Mouse (Mus musculus) embryonic facial prominence, embryonic 10.5 days (tissue): ENCODE measurements around the gene Hrg. TPM values are rescaled to one million over a fixed set of nuclear protein-coding genes. Genes with fewer than 3 reads are reported as not detected.

Experiments
- DNase-seq: peaks from one replicate; pipeline ENCODE4 v3.0.0-alpha.2; 2017; ENCODE audit warnings: low spot score
- H3K27ac ChIP-seq: fragments of 300-500 bp; sonication (generic); replicated peaks from 2 replicates; pipeline ENCODE4 v1.5.1; 2016; ENCODE audit warnings: mild to moderate bottlenecking
- H3K27me3 ChIP-seq: fragments of 300-500 bp; sonication (generic); replicated peaks from 2 replicates; pipeline ENCODE4 v1.6.1; 2016; ENCODE audit warnings: low read depth, mild to moderate bottlenecking; ENCODE audit not compliant: poor library complexity, severe bottlenecking
- H3K36me3 ChIP-seq: fragments of 300-500 bp; sonication (generic); replicated peaks from 2 replicates; pipeline ENCODE4 v1.6.1; 2016; ENCODE audit warnings: mild to moderate bottlenecking, moderate library complexity
- H3K4me1 ChIP-seq: fragments of 300-500 bp; sonication (generic); 2 replicates; pipeline ENCODE4 v1.6.1; 2016
- H3K4me3 ChIP-seq: fragments of 300-500 bp; sonication (generic); 2 replicates; pipeline ENCODE4 v1.5.1; 2016; ENCODE audit warnings: mild to moderate bottlenecking, moderate library complexity
- H3K9me3 ChIP-seq: fragments of 300-500 bp; sonication (generic); 2 replicates; pipeline ENCODE4 v1.6.1; 2016; ENCODE audit warnings: mild to moderate bottlenecking
- WGBS: fragments of 180-500 bp; shearing (Covaris S2); methylation state at CpG from one replicate; pipeline ENCODE4 v1.1.7; 2016; 5-methylcytosine and 5-hydroxymethylcytosine counted together
- polyA plus RNA-seq: library from polyadenylated mRNA; unstranded; fragments of >200 nt; fragmentation: Nextera tagmentation; extraction: Ambion mirVana; gene quantifications from 2 replicates; pipeline ENCODE4 v1.2.1, GENCODE M21; 2016

Hrg gene
- 0.16 TPM in 1 of 2 replicates, not detected in the other for polyA plus RNA-seq

- no peaks in the 10 kb centered on the region for H3K9me3 ChIP-seq
- WGBS = 92% methylated on average over 6 of the region's 6 CpGs
- peaks cover 7% of the 10 kb centered on the region for H3K4me1 ChIP-seq
- no peaks in the 10 kb centered on the region for H3K36me3 ChIP-seq
- H3K4me3 ChIP-seq = no peak within 1 kb of the TSS
- H3K27me3 ChIP-seq = no peaks in the 10 kb centered on the region
- no peak for DNase-seq
- H3K27ac ChIP-seq = no peak within 1 kb of the TSS
Measured at GRCm38 (mm10) chr16:22950840-22951395, at the start of gene Hrg. Gene Hrg, plus strand, starts transcription at chr16:22951072.

DNA sequence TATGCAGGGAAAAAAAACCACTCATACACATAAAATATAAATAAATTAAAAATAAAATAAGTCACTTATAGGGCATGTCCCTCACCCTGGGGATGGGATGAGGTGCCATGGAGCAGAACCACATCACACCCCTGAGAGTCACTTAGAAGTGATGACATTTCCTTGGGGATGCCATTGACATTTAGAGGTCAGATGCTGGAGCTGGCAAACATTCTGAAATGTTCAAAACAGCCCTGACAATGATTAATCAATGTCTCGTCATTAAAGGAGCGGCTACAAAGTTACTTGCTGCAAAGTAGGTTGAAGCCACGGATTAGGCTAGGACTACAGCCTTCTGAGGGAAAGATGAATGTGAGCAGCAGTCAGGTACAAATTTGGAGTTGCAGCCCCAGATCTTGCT, 49.5 kb upstream of the Hrg start:
- no peaks in the 10 kb centered on the region for H3K4me1 ChIP-seq
- 0 out of 2 replicates have a peak, but pooled peaks cover under 1% of the 10 kb centered on the region for H3K27me3 ChIP-seq
- 89% methylated on average over 3 of the region's 3 CpGs for WGBS
- H3K27ac ChIP-seq = no peak overlapping the region
- no peaks in the 10 kb centered on the region for H3K36me3 ChIP-seq
- no peak overlapping the region for H3K4me3 ChIP-seq
- H3K9me3 ChIP-seq = no peaks in the 10 kb centered on the region
- no peak for DNase-seq

DNA sequence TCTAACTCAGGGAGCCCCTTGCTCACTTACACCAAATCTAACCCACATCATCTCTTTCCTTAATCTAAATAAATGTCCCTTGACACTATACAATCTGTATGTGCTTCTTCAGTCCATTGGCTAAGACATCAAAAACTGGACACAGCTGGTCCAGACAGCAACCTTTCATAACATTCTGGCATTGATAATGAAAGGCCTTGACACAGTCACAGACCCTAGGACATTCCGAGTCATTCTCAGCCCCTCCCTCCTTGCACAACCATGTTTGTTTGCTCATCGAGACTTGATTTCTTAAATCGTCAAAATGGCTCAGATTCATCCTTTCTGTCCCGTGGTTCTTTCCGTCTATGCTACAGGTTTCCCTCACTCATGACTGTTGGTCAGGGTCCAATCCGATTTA, 41.6 kb upstream of the Hrg start:
- no peaks in the 10 kb centered on the region for H3K4me1 ChIP-seq
- H3K27me3 ChIP-seq = no peaks in the 10 kb centered on the region
- no peaks in the 10 kb centered on the region for H3K9me3 ChIP-seq
- no peak overlapping the region for H3K4me3 ChIP-seq
- DNase-seq = no peak
- H3K27ac ChIP-seq = no peak overlapping the region
- 91% methylated on average over 6 of the region's 6 CpGs for WGBS
- no peaks in the 10 kb centered on the region for H3K36me3 ChIP-seq

GRCm38 (mm10) chr16:22911986-22912385, 38.9 kb upstream of the Hrg start:
- 83% methylated on average over 3 of the region's 3 CpGs for WGBS
- no peak overlapping the region for H3K27ac ChIP-seq
- H3K36me3 ChIP-seq = no peaks in the 10 kb centered on the region
- no peaks in the 10 kb centered on the region for H3K9me3 ChIP-seq
- no peaks in the 10 kb centered on the region for H3K27me3 ChIP-seq
- H3K4me1 ChIP-seq = no peaks in the 10 kb centered on the region
- no peak overlapping the region for H3K4me3 ChIP-seq
- no peak for DNase-seq

DNA sequence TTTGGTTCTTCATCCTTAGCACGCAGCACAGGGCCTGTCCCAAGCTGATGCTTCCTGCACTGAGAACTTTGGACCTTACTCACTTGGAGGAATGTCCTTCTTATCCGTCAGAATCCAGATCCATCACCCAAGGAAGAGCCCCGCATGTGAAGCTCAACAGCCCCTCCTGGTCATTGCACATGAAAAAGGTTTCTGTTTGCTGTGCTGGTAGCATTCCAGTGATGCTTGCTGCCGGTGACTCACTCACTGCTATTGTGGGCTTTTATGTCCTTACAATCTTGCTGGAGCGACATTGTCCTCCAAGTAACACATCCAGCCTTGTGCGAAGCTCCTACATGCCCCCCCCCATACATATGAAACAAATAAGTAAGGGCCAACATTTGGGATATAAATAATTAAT, 38.0 kb upstream of the Hrg start:
- Histone ChIP-seq H3K27ac (no peak overlapping the region), H3K4me3 (no peak overlapping the region), H3K4me1 (no peaks in the 10 kb centered on the region), H3K9me3 (no peaks in the 10 kb centered on the region), H3K27me3 (no peaks in the 10 kb centered on the region), H3K36me3 (no peaks in the 10 kb centered on the region)
- DNase-seq = no peak
- WGBS = 85% methylated on average over 6 of the region's 6 CpGs

DNA sequence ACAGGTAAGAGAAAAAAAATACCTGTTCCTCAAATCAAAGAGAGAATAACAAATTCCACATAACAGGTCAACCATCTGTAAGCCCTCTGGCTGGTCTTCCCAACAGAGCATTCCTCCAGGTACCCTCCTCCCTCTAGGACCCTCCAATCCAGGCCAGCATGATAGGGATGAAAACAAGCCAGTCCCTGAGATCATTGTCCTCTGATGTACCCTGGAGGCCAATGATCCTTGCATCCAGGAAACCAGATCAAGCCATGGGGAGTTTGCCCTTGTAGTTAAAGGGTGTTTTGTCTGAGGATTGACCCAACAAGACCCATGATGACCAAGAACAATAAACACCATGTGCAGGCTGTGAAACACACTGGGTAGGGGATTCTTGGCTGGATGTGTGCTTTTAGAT, 36.6 kb upstream of the Hrg start:
- DNase-seq = no peak
- no peaks in the 10 kb centered on the region for H3K9me3 ChIP-seq
- H3K36me3 ChIP-seq = no peaks in the 10 kb centered on the region
- H3K4me3 ChIP-seq = no peak overlapping the region
- H3K27ac ChIP-seq = no peak overlapping the region
- H3K27me3 ChIP-seq = no peaks in the 10 kb centered on the region
- H3K4me1 ChIP-seq = peaks cover 8% of the 10 kb centered on the region

DNA sequence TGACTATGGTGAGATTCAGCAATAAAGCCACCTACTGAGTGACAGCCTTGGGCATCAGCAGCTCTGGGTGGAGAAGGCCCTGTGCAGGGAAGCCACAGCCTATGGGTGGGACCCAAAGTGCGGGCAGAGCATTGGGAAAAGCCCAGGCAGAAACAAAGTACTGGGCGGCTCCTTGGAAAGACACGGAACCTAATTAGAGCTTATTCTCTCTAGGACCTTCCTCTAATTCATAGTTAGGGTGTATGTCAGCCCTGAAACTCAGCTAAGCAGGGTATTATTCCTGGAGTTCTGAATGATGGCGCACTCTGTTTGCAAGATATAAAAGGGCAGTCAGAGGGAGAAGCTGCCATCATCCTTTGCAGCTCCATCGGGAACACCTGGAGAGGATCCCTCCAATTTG, 32.8 kb upstream of the Hrg start, which contains the start of gene Fetub:
TSS of gene Fetub (plus strand) at position 301 of the 400 bp plus-strand sequence.
- no peak for DNase-seq
- H3K27me3 ChIP-seq = no peaks in the 10 kb centered on the region
- no peaks in the 10 kb centered on the region for H3K9me3 ChIP-seq
- 90% methylated on average over 5 of the region's 5 CpGs for WGBS
- no peaks in the 10 kb centered on the region for H3K36me3 ChIP-seq
- peaks cover 15% of the 10 kb centered on the region for H3K4me1 ChIP-seq
- H3K27ac ChIP-seq = peak within 1 kb of the TSS; percentile 21
- H3K4me3 ChIP-seq = no peak within 1 kb of the TSS; the same call in 1 of the 2 replicates

DNA sequence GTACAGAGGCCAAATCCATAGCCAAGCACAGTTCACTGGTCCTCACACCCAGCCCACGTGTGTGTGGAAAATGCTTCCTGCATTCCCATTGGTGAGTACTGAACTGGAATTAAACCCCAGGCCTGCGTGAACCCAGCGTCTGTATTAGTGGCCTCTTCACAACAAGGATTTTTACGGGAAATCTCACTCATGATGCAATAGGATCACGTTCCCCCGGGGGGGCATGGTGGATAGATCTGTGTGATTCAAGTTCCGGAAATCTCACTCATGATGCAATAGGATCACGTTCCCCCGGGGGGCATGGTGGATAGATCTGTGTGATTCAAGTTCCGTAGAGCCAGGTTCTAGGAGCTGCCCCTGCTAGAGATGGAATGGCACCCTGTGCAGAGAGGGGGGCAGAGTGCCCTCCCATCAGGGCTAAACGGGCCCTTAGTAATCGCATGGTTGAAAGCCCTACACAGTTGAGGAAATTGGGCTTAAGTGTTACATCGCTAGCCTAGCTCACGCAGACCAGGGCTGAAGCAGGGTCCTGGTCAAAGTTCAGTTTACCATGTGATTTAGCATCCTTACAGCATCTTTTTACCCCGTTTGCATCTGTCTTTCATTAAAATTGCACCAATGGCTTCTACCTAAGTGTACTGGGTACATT, 32.1 kb upstream of the Hrg start:
- Histone ChIP-seq H3K27me3 (no peaks in the 10 kb centered on the region), H3K4me3 (no peak overlapping the region; the same call in 1 of the 2 replicates), H3K4me1 (peaks cover 15% of the 10 kb centered on the region), H3K9me3 (no peaks in the 10 kb centered on the region), H3K36me3 (no peaks in the 10 kb centered on the region), H3K27ac (peak overlapping the region; percentile 21)
- peak; percentile 46 for DNase-seq
- 59% methylated on average over 15 of the region's 15 CpGs for WGBS

DNA sequence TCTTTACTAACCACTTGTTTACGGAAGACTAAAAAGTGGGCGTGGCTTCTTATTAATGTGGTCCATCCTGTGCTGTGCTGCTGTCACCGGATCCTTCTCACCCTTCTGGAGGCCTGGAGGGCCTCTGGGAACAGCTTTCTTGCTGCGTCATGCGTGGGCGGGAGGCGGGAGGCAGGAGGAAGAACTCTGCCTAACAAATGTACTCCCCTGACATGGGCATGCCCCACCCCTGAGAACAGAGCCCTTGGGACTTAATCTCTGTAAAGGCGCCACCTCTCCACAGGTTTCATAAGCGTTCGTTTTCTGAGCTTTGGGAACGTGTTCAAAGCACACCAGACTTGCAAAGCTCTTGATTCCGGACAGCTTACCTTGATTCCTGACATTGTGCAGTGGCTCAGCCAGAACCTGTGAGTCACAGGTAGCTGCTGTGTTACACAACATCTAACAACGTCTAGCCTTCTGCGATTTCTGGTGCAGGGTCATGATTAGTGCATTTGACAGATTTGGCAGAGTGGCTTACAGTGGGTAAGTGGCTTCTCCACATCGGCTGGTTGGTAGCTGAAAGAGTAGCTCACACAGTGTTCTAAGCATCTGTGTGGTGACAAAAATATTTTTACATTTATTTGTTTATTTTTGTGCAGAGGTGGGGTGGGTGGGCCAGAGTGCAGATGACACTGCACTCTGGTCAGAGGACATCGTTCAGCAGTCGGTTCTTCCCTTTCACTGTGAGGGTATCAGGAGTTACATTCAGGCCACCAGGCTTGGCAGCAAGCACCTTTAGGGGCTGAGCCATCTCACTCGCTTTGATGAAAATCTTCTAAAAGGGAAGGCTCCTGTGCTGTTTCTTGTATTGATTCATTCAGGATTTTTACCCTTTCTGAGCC, 30.7 kb upstream of the Hrg start:
- H3K4me1 ChIP-seq = peaks cover 15% of the 10 kb centered on the region

GRCm38 (mm10) chr16:22921761-22922160, 29.1 kb upstream of the Hrg start:
- Histone ChIP-seq H3K9me3 (no peaks in the 10 kb centered on the region), H3K36me3 (no peaks in the 10 kb centered on the region), H3K27ac (no peak overlapping the region), H3K4me1 (peaks cover 15% of the 10 kb centered on the region), H3K27me3 (no peaks in the 10 kb centered on the region), H3K4me3 (no peak overlapping the region)
- WGBS = 91% methylated on average over 5 of the region's 5 CpGs
- DNase-seq = no peak

More for the DNA sequence above, 30.7 kb upstream of the Hrg start:
- H3K9me3 ChIP-seq = no peaks in the 10 kb centered on the region
- 58% methylated on average over 18 of the region's 18 CpGs for WGBS
- DNase-seq = peak; percentile 46
- H3K36me3 ChIP-seq = no peaks in the 10 kb centered on the region
- H3K27ac ChIP-seq = no peak overlapping the region
- no peaks in the 10 kb centered on the region for H3K27me3 ChIP-seq
- no peak overlapping the region for H3K4me3 ChIP-seq

GRCm38 (mm10) chr16:22922433-22922832, 28.4 kb upstream of the Hrg start:
- H3K9me3 ChIP-seq = no peaks in the 10 kb centered on the region
- no peak overlapping the region for H3K27ac ChIP-seq
- H3K4me3 ChIP-seq = no peak overlapping the region
- no peak for DNase-seq
- peaks cover 15% of the 10 kb centered on the region for H3K4me1 ChIP-seq
- H3K27me3 ChIP-seq = no peaks in the 10 kb centered on the region
- WGBS = 84% methylated on average over 4 of the region's 4 CpGs
- no peaks in the 10 kb centered on the region for H3K36me3 ChIP-seq

GRCm38 (mm10) chr16:22929575-22929974, 21.3 kb upstream of the Hrg start:
- Histone ChIP-seq H3K4me3 (no peak overlapping the region), H3K27ac (no peak overlapping the region), H3K9me3 (no peaks in the 10 kb centered on the region), H3K36me3 (no peaks in the 10 kb centered on the region), H3K4me1 (no peaks in the 10 kb centered on the region), H3K27me3 (no peaks in the 10 kb centered on the region)
- no peak for DNase-seq
- WGBS = 84% methylated on average over 6 of the region's 6 CpGs
